Mouse (Mus musculus) kidney, postnatal 10 days (tissue): Measurements from ENCODE around the gene Palm.

Source experiments
- DNase-seq: peaks from one replicate; pipeline ENCODE4 v3.0.0; 2021; ENCODE audit warnings: mixed read lengths

Gene Palm

DNA sequence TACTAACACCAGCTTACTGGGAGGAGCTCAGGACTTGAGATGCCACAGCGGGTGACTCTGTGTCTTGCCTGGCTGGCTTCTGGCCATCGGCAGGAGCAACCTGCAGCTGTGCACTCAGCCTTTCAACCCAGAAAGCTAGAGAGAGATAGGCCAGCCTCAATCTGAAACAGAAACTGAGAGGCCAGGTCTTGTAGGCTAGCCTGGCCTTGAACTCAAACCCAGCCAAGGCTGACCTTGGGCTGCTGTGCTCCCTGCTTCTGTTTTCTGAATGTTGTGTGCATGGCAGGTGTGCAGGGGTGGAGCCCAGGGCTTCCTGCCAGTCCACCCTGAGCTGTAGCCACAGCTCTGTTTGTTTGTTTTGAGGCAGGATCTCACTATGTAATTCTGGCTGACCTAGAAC lies 20.2 kb upstream of the Palm start:
- DNase-seq: no peak

DNA sequence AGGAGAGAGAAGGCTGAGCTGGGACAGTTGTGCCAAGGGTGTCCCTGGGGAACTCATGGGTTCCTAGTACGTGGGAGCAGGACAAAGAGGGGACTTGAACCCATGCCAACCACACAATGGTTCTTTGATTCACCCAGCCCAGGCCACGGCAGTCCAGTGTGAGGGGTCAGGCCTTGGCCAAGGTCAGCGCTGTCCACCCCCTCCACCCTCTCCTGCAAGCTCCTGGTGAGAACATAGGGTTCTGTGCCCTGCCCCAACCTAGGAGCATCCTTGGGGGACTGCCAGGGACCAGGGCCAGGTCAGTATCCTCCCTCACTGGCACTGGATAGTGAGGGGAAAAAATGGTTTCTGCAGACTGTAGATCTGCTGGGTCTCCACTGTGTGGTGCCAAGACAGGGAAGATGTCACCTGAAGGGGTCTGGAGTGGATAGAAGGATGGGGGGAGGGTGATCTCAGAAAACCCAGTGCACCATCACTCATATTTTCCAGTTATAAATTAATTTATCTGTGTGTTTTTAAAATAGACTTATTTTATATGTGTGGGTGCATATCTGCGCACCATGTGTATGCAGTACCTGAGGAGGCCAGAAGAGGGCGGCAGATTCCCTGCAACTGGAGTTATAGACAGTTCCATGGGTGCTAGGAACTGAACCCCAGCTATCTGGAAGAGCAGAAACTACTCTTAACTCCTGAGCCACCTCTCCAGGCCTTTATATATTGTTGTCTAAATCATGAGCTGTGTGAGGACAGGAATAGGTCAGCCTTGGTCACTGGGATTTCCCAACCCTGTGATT lies 18.7 kb upstream of the Palm start:
- no peak for DNase-seq

DNA sequence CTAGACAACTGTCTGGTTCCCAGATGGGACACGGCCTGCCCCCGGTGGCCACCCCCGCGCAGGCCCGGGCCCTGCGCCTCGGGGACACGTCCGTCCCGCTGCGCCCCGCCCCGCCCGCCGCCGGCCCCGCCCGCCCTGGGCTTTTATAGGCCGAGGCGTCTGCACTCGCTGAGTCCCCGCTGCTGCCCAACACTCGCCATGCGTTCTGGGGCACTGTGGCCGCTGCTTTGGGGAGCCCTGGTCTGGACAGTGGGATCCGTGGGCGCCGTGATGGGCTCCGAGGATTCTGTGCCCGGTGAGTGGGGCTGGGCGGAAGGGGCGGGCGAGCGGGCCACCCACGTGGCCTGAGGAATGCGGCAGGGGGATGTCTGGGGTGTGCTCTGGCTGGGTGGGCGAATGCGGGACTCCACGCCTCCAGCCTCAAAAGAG lies 16.3 kb upstream of the Palm start, which contains the start of gene Fstl3:
Gene Fstl3 (plus strand): TSS at position 170 of the 429 bp plus-strand sequence.
- peak; percentile 73 for DNase-seq

DNA sequence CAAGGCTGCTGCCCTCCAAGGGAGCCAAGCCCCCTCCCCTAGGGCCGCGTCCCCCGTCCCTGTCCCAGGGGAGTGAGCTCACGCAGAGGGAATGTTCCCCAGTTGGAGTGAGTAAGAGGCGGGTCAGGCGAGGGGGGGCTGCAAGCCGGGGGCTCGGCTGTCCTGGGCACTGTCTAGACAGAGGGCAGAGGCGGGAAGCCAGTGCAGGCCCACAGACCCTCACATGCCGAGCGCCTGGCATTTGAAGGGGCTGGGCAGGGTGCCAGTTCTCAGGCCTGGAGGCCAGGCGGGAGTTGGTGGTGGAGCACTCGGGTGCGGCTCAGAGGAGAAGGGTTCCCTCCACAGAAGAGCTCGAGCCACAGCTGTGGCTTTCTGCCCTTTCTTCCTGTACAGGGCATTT lies 15.4 kb upstream of the Palm start:
- peak; percentile 83 for DNase-seq

DNA sequence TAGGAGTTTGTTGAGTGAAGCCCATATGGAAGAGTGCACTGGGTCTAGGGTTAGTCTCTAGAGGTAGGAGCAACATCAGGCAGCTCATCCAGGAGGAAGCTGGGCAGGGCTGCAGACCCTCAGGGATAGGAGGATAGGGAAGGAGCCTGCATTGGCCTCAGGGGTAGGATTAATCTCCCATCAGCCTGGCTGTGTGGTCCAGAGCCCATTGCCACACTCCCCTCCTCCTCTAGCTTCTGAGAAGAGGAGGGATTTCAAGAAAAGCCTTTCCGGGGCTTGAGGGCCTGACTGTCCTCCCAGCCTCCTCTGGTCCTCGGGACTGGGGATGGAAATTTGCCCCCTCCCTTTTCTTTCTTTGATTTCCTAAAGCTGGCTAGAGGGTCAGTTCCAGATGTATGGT lies 14.2 kb upstream of the Palm start:
- DNase-seq: no peak

DNA sequence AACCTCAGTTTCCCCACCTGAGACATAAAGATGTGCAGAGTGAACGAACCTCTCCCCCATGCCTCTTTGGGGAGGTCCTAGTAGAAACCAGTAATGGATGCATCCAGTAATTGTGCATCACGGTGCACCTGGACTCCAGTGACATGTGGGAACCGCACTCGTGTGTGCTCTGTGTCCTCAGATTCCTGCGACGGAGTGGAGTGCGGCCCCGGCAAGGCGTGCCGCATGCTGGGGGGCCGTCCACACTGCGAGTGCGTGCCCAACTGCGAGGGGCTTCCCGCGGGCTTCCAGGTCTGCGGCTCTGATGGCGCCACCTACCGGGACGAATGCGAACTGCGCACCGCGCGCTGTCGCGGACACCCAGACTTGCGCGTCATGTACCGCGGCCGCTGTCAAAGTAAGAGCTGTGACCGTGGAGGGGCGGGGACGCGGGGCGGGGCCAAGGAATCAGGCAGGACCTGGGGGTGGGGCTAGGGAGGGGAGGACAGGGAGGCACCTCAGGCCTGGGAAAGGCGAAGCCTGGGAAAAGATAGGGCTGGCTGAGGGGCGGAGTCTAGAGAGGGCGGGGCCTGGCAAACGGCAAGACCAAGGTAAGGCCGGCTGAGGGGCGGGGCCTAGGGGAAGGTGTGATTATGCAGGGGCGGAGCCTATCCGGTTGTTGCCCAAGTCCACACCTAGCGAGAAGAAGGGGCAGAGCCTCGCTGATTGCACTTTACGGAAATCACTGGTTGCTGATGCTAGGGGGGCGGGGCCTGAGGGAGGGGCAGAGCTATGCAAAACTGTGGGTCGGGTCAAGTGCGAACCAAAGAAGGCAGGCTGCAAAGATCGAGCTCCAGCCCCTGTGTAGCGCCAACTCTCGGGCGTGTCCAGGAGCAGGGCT lies 13.3 kb upstream of the Palm start:
- peak; percentile 99 for DNase-seq

DNA sequence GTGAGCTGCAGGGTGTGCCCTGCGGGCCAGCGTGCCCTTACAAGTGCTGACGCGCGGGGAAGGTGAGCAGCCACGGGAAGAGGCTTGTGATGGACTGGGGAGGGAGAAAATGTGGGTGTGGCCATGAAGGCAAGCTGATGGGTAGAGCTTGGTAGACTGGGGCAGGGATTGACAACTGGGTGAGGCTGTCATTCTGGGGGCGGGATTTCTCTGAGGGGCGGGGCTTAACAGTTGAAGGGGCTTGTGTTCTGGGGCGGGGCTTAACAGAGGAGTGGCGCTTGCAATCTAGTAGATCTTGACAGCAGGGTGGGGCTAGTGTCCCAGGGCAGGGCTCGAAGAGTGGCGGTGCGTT lies 12.7 kb upstream of the Palm start:
- peak; percentile 87 for DNase-seq

DNA sequence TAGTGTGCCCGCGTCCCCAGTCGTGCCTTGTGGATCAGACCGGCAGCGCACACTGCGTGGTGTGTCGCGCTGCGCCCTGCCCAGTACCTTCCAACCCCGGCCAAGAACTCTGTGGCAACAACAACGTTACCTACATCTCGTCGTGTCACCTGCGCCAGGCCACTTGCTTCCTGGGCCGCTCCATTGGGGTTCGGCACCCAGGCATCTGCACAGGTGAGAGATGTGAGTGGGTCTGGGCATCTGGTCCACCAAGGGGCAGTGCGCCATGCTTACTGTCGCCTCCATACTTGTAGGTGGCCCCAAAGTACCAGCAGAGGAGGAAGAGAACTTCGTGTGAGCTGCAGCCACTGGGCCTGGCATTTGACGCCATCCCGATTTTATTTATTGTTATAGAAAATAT lies 12.2 kb upstream of the Palm start:
- DNase-seq: peak; percentile 44

DNA sequence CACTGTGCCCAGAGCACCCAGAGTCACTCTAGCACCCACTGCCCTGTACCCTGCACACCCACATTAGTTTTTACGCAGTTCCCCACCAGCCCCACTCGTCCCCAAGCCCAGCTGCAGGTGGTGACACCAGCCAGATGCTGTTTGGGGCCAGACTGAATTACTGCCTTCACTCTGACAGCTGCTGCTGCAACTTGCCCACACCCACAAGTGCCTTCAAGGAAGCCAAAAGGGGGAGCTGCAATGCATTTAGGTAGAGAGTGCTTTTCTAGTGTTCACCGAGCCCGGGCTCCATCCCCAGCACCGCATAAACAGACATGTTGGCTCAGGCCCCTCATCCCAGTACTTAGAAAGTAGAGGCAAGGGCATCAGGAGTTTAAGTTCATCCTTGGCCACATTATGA lies 11.4 kb upstream of the Palm start:
- DNase-seq: peak; percentile 15

DNA sequence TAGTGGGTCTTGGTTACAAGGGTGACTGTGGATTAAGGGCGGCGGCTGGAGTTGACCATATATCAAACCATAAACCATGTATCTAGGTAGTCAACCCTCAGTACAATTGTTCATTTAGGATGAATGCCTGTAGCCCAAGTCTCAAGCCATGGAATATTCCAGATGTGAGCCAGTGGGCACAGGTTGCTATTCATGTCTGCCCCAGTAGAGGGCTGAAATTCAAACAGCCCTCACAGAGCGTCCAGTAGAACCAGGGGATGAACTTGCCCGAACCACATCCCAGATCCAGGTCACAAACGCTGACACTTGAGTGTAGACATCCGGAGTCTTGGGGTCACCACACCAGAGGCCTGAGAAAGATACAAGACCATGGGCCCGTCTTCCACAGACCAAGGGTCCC lies 10.3 kb upstream of the Palm start:
- DNase-seq: peak; percentile 61

DNA sequence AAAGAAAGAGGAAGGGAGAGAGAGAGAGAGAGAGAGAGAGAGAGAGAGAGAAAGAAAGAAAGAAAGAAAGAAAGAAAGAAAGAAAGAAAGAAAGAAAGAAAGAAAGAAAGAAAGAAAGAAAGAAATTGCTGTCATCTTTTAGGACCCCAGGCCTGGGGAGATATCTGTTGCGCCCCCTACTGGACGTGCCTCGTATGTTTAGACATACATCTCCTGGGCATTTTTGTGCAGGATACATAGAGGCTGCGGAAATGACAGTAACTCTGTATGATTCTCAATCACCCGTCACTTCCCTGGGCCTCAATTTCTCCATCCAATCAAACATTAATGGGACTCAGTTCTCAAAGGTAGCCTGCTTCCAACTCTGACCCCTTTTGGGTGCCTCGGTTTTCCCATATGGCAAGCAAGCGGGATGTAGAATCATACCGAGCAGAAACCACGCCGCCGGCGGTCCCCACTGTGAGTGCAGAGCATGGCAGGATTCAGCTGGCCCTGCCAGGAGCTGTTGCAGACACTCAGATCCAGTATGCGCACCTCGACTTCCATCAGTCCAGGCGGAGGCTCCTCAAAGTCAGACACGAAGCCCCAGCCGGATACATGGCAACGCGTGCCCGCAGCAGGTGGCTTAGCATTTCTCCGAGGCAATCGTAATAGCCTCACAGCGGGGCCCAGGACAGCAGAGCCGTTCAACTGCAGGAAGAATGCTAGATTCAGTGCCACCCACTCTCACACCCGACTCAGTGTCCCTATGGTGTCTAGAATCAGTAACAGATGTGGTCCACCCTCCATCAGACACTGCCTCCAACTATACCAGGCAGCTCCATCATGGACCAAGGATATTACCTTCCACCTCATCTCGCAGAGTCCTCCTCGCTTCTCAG lies 9.2 kb upstream of the Palm start:
- peak; percentile 71 for DNase-seq

DNA sequence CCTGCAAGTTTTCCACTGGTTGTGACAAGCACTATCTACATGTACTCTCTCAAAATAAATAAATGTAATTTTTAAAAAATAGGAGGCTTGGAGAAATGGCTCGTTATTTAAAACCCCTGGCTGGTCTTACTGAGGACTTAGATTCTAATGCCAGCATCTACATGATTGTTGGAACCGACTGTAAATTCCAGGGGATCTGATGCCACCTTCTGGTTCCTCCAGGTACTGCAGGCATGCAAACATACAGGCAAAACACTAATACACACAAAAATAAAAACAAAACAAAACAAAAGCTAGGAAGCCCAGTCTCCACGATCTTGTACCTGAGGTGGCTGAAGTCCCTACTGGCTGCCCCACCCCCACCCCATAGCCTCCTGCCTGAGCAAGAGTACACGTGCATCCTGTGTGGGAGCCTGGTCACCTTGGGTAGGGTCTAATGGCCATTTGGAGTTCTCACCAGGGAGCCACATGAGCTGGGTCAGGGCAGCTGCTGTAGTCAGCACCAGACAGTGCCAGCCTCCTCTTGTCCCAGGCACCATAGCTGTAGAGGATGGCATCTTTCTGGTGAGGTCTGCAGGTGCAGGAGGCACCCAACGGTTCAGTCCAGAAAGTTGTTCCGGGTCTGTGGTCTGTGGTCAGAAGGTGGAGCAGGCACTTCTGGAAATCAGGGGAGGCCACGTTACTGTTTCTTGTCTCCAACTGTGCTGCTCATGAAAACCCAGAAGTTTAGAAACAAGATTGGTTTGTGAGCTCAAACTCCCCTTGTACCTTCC lies 4.8 kb upstream of the Palm start:
- peak; percentile 91 for DNase-seq

DNA sequence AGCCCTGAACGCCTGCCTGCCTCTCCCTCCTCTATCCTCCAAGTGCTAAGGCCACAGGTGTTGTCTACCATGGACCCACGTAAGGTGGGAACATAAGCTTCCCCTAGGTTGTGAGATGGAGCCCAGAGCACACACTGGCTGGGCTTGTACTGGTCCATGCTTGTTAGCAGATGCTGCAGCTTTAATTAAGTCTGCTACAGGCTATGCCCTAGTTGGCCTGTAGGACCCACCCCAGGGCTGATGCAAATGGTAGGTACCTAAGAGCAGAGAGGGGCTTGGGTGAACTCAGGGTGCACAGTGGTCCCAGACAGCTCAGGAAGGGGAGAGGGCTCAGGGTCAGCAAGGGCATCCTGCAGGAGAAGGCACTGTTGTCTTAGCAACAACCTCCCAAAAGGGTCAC lies 3.8 kb upstream of the Palm start:
- no peak for DNase-seq

DNA sequence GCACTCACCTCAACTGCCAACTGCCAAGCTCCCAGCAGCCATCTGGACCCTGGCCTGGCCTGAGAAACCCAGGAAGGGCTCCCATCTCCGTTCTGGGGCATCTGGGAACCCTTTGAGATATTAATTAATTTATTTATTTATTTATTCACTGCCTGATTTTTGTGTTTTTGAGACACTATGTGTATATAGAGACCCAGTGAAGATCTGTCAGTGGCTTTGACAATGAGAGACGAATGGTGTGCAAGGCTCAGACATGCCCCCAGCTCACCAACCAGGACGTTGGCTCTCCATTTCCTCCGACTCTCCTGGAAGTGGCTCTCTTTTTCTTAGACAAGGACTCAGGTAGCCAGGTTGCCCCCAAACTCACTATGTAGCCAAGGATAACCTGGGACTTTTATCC lies 2.5 kb upstream of the Palm start, which contains the start of gene Prss57:
Gene Prss57 (minus strand): TSS at position 101 of the 400 bp plus-strand sequence.
- peak; percentile 6 for DNase-seq

DNA sequence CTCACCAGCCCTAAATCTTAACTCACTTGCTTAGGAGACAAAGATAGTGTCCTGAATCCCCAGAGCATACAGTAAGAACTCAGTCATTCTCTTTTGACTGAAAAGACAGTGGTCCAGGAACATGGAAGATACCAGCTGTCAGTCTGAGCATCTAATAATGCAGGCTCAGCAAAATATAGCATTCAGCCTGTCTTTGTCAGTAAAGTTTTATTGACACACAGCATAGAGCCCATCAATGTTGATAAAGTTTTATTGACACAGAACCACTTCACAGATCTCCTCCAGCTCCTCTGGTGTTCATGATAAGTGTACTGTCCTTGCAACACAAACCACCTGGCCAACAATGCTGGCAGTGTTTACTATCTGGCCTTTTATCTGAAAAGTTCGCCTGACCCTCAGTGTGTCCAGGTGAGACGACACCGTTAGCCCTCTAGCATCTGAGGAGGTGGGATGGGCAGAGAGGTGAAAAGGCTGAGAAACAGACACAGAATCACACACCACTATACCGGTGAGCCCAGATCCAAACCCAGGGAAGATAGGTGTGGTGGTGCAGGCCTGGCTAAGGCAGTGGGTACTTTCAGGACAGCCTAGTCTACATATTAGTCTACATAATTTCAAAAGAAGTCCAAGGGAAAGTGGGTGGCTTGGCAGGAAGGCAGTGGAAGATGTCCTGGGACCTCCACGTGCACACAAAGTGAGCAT lies 882 bp upstream of the Palm start:
- peak; percentile 9 for DNase-seq

DNA sequence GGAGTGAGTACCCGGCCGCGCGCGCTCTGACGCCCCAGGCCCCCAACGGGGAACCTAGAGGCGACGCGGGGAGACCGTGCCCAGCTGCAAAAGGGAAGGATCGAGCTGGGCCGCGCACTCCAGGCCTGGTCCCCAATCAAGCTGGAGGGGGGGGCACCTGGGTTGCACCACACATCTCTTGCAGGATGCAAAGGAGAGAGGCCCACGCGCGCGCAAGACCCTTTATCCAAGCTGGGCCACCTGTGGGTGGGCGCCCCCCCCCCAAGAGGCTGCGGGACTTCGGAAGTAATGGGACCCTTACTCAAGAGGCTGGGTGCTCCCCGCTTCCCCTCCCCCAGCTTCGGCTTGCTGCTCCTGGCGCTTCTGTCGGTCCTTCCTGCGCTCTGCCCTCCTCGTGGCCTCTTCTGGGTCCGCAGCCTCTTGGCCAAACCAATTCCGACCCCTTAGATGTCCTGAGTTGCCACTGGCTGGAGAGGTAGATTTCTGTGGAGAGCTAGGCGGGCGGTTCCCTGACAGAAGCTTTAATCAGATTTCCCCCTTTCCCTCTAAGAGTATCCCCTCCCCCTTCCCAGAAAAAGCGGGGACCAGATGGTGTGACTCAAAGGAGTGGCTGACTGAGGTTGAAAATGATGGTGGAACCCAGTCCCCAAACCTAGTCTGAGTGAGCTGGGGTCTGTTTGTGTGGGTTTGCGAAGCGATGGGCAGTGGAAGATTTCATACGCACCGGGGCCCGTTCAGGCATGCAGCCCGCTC lies 542 bp downstream of the Palm start:
- peak; percentile 54 for DNase-seq

DNA sequence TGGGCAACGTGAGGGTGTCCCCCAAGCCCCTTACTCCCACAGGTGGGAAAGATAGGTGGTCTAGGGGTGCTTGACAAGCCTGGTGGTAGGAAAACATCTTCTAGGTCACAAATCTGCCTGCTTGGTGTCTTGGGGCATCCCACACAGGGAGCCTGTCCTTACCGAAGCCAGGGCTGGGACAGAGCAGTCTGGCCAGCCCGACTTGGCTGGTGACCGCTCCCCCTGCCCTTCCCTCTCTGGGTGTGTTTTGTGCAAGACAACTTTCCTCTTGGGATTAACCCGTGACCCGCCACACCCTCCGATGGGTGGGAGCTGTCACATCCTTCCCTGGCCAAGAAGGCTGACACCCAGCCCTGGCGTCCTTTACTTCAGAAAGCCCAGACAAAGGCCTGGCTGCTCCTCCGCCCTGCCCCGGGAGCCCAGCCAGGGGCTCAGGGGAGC lies 1.1 kb downstream of the Palm start:
- DNase-seq: peak; percentile 85

DNA sequence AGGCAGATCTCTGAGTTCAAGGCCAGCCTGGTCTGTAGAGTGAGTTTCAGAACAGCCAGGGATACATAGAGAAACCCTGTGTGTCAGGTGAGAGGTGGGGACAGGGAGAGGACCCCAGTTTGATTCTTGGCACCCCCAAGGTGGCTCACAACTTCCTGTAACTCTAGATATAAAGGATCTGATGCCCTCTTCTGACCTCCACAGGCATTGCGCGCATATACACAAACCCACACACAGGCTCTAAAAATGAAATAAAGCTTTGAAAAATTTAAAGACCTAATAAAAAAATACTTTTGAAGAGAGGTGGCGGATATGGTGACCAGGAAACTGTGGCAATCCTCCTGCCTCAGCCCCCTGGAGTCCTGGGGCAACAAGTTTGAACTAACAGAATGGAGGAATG lies 2.5 kb downstream of the Palm start:
- DNase-seq: no peak

DNA sequence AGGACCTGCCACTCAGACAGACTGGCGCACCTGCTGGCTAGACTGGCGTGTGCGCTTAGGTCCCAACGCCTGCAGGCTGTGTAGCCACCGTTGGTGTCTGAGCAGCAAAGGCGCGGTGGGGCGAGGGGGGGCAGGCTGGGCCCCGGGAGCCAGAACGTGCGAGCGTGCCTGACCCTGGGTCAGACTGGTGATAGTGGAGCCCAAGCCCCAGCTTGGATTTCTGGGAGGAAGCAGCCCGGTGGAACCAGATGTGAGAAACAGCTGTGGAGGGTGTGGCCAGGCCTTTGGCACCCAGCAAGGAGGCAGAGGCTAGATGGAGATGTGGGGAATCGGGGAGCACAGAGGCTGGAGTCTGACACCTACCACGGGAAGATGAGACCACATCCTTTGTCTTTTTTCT lies 4.0 kb downstream of the Palm start:
- peak; percentile 55 for DNase-seq

DNA sequence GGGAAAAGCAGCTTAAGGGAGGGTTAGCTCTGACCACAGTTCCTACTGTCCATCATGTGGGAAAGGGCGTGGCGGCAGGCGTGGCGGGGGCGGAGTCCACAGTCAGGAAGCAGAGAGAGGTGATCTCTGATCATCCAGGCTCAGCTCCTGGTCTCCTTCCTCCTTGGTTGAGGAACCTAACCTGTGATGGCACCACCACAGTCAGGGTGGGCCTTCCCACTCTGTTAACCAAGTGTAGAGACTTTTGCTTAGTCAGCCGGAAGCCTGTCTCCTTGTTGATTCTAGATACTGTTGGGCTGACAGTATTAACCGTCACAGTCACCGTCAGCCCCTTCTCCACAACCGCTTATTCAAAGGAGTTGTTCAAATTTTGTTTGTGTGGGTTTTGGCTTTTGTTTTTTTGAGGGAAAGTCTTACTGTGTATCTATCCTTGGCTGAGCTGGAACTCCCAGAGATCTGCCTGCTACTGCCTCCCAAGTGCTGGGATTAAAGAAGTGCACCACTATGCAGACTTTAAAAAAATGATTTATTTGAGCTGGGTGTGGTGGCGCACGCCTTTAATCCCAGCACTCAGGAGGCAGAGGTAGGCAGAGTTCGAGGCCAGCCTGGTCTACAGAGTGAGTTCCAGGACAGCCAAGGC lies 5.0 kb downstream of the Palm start:
- DNase-seq: peak; percentile 70
